In genomic region chr14:79451681-79452590, GRCm38 (mm10) we compare ENCODE assay signal across 8 mouse cellular contexts. TPM values are rescaled to one million over a fixed set of nuclear protein-coding genes. Genes with fewer than 3 reads are reported as not detected.
DNase-seq lines count a peak whose midpoint lies in the region; ATAC-seq and TF ChIP-seq lines count a peak whose summit lies in the region.
"Not testable (repeated sequence)": the region's sequence is repeated elsewhere in the genome, so short reads cannot be mapped to it uniquely, and the experiment has no call there.

Gene Kbtbd6, plus strand, starts transcription at chr14:79451835.

- peak; percentile 95 for ATAC-seq in cerebellum, adult (ENCODE audit: insufficient number of reproducible peaks, low FRiP score, low TSS enrichment)
- ATAC-seq in forebrain, embryonic 12.5 days (ENCODE audit: low FRiP score) = peak; percentile 89
- peak; percentile 82 for ATAC-seq in heart, embryonic 16.5 days (replicated peaks; ENCODE audit: extremely low read depth, insufficient read depth, low FRiP score)
- peak; percentile 93 for ATAC-seq in liver, embryonic 13.5 days (ENCODE audit: low read depth)
- ATAC-seq in stomach, embryonic 14.5 days (ENCODE audit: insufficient number of reproducible peaks, insufficient read depth, low FRiP score, low read depth) = peak; percentile 92

- H3K9ac ChIP-seq in forebrain, embryonic 12.5 days = peak within 1 kb of the TSS; percentile 63
- peak within 1 kb of the TSS; percentile 67 for H3K9ac ChIP-seq in heart, embryonic 16.5 days (ENCODE audit: low read length)
- H3K9ac ChIP-seq in liver, embryonic 13.5 days = peak within 1 kb of the TSS; percentile 76
- 0 out of 2 replicates have a peak within 1 kb of the TSS, but pooled peaks have one; percentile 22 for H3K9ac ChIP-seq in stomach, embryonic 14.5 days (replicated peaks; ENCODE audit: low read depth, low read length)

- H3K4me1 ChIP-seq in E14TG2a.4 (replicated peaks; ENCODE audit: low read depth, low read length) = peaks cover 17% of the 10 kb centered on the region
- not testable (repeated sequence) for H3K4me1 ChIP-seq in forebrain, embryonic 12.5 days; heart, embryonic 16.5 days (ENCODE audit: control insufficient read depth, insufficient read depth, low read length); stomach, embryonic 14.5 days (ENCODE audit: control insufficient read depth, insufficient read depth, low read length)
- peaks cover 26% of the 10 kb centered on the region for H3K4me1 ChIP-seq in liver, embryonic 13.5 days (replicated peaks)

- peak within 1 kb of the TSS; percentile 73 for H3K4me3 ChIP-seq in E14TG2a.4 (replicated peaks; ENCODE audit: low read length)
- H3K4me3 ChIP-seq in forebrain, embryonic 12.5 days (replicated peaks) = peak within 1 kb of the TSS; percentile 51
- H3K4me3 ChIP-seq in heart, embryonic 16.5 days (ENCODE audit: low read length) = peak within 1 kb of the TSS; percentile 66
- peak within 1 kb of the TSS; percentile 67 for H3K4me3 ChIP-seq in liver, embryonic 13.5 days (replicated peaks)
- peak within 1 kb of the TSS; percentile 41 for H3K4me3 ChIP-seq in stomach, embryonic 14.5 days (ENCODE audit: low read depth, low read length)

- not testable (repeated sequence) for H3K9me3 ChIP-seq in E14TG2a.4 (ENCODE audit: low read length); forebrain, embryonic 12.5 days; heart, embryonic 16.5 days (replicated peaks; ENCODE audit: control insufficient read depth, low read length); liver, embryonic 13.5 days (replicated peaks); stomach, embryonic 14.5 days (ENCODE audit: control insufficient read depth, low read depth, low read length)

- H3K27ac ChIP-seq in forebrain, embryonic 12.5 days = peak within 1 kb of the TSS; percentile 70; the same call in 1 of the 2 replicates
- peak within 1 kb of the TSS; percentile 47 for H3K27ac ChIP-seq in heart, embryonic 16.5 days (ENCODE audit: low read length)
- H3K27ac ChIP-seq in liver, embryonic 13.5 days = peak within 1 kb of the TSS; percentile 92
- not testable (repeated sequence) for H3K27ac ChIP-seq in stomach, embryonic 14.5 days (ENCODE audit: low read length)

- WGBS in forebrain, embryonic 12.5 days = 19% methylated on average over 41 of the region's 89 CpGs
- 11% methylated on average over 38 of the region's 89 CpGs for WGBS in heart, embryonic 16.5 days
- 18% methylated on average over 41 of the region's 89 CpGs for WGBS in liver, embryonic 13.5 days (ENCODE audit: insufficient replicate concordance)
- WGBS in stomach, embryonic 14.5 days = 5% methylated on average over 35 of the region's 89 CpGs

- H3K36me3 ChIP-seq in E14TG2a.4 (ENCODE audit: insufficient read depth, low read length); forebrain, embryonic 12.5 days (replicated peaks); heart, embryonic 16.5 days (ENCODE audit: control insufficient read depth, insufficient read depth); liver, embryonic 13.5 days; stomach, embryonic 14.5 days (ENCODE audit: control insufficient read depth, insufficient read depth, low read length): not testable (repeated sequence)

- H3K27me3 ChIP-seq in E14TG2a.4 (ENCODE audit: insufficient read depth, low read length); forebrain, embryonic 12.5 days; heart, embryonic 16.5 days (ENCODE audit: control insufficient read depth, insufficient read depth, low read length); liver, embryonic 13.5 days; stomach, embryonic 14.5 days (ENCODE audit: control insufficient read depth, insufficient read depth, low read length): not testable (repeated sequence)

- TF ChIP-seq CTCF in E14TG2a.4 (conservative IDR thresholded peaks at IDR 0.05; ENCODE audit: low read length) = not testable (repeated sequence)

- H3K4me2 ChIP-seq in forebrain, embryonic 12.5 days = peak within 1 kb of the TSS; percentile 66
- peak within 1 kb of the TSS; percentile 70 for H3K4me2 ChIP-seq in heart, embryonic 16.5 days (ENCODE audit: low read depth, low read length)
- peak within 1 kb of the TSS; percentile 75 for H3K4me2 ChIP-seq in liver, embryonic 13.5 days
- peak within 1 kb of the TSS; percentile 54 for H3K4me2 ChIP-seq in stomach, embryonic 14.5 days (replicated peaks; ENCODE audit: low read depth, low read length)

- peak; percentile 85 to 86 for DNase-seq in kidney, postnatal 25 days
- peak; percentile 89 for DNase-seq in liver, embryonic 13.5 days
- peak; percentile 79 to 83 for DNase-seq in natural killer cell, adult 2 months (ENCODE audit: low spot score in 2 of 2)

RNA-seq across cellular contexts. Expression of gene Kbtbd6, which starts in this region (rescaled TPM):
- polyA plus RNA-seq in forebrain, embryonic 12.5 days (2016; fragmentation: Nextera tagmentation; extraction: Ambion mirVana) = 6.1 and 6.2 TPM in 2 replicates
- 1.9 and 2.6 TPM in 2 replicates for polyA plus RNA-seq in heart, embryonic 16.5 days (2015; fragmentation: Nextera tagmentation; extraction: Ambion mirVana)
- polyA plus RNA-seq in liver, embryonic 13.5 days (2015; fragmentation: Nextera tagmentation; extraction: Ambion mirVana) = 2.6 and 3.0 TPM in 2 replicates
- polyA plus RNA-seq in stomach, embryonic 14.5 days (2014; fragmentation: Nextera tagmentation; extraction: Ambion mirVana) = 2.8 and 3.0 TPM in 2 replicates

Comparison
In these comparisons a context has a peak if more than half of its experiments do, and no peak if none do; other contexts are left out.
1. H3K9ac ChIP-seq: peak in every context shown above with its lines; median percentile 76 in liver, embryonic 13.5 days; 67 in heart, embryonic 16.5 days; 63 in forebrain, embryonic 12.5 days; 22 in stomach, embryonic 14.5 days.